Mouse (Mus musculus): Measurements from ENCODE around the gene Mrap. TPM values are rescaled to one million over a fixed set of nuclear protein-coding genes. Genes with fewer than 3 reads are reported as not detected.

Mrap gene
- polyA plus RNA-seq, 1 experiment from 2014 or later = 0.15 TPM

DNA sequence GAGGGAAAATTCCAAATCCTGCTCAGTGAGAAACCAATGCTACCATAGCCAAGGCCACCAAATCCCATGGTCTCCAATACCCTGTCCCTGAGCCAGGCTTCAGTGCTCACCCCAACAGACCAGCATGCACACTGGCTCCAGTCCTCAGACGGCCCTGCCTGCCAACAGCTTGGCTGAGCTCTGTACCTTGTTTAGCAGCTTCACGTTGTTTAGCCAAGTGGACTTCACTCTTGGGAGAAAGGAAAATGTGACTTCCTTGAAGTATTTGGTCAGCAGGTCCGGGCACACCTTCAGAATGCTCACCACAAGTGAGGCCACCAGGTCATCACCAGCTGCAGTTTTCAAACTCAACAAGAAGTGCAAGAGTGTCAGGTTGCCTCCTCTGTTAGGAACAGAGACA is 54.5 kb downstream of the Mrap start:
- no peak overlapping the region for H3K4me3 ChIP-seq (replicated peaks)
- H3K9ac ChIP-seq (replicated peaks) = no peak overlapping the region
- no peaks in the 10 kb centered on the region for H3K27me3 ChIP-seq (replicated peaks)
- ATAC-seq (ENCODE audit: low FRiP score) = no peak
- WGBS = 91% methylated on average over 3 of the region's 3 CpGs
- H3K9me3 ChIP-seq (replicated peaks) = no peaks in the 10 kb centered on the region
- H3K4me2 ChIP-seq = no peak overlapping the region
- H3K27ac ChIP-seq (replicated peaks) = no peak overlapping the region
- peaks cover 91% of the 10 kb centered on the region for H3K36me3 ChIP-seq
- no peaks in the 10 kb centered on the region for H3K4me1 ChIP-seq

DNA sequence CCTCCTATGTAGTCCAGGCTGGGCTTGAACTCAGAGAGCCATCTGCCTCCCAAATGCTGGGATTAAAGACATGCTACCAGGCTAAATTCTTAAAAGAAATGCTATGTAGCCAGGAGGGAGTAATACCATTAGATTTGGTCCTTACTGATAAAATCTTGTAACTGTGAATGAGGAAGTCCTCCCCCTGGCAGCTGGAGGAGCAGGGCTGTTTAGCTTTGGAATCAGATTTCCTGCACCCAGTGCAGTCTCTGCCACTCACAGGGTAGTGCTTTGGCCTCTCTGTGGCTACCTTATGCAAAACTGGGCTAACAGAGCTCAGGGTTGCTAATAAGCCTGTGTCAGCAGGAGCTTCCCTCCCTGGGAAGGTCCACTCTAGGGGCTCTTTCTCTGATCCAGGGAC is 56.7 kb downstream of the Mrap start:
- H3K9me3 ChIP-seq (replicated peaks) = no peaks in the 10 kb centered on the region
- no peak for ATAC-seq (ENCODE audit: low FRiP score)
- peaks cover 88% of the 10 kb centered on the region for H3K36me3 ChIP-seq
- no peak overlapping the region for H3K9ac ChIP-seq (replicated peaks)
- no peak overlapping the region for H3K27ac ChIP-seq (replicated peaks)
- no peak overlapping the region for H3K4me3 ChIP-seq (replicated peaks)
- H3K4me1 ChIP-seq = no peaks in the 10 kb centered on the region
- H3K27me3 ChIP-seq (replicated peaks) = no peaks in the 10 kb centered on the region
- H3K4me2 ChIP-seq = no peak overlapping the region

DNA sequence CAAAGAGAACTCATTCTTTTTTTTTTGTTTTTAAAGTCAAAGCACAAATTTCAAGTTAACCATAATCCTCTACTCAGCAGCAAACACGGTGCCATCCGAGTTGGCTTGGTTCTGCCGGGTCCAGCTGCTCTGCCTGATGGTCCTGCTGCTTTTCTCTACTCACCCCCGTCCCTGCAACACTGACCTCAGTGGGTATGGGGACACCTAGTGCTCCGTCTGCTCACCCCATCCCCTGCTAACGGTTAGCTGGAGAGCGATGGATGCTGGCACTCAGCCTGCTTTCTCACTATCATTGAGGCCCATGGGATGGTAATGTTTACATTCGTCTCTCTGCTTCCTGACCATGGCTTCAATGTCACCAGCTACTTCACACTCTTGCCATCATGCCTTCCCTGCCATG is 60.4 kb downstream of the Mrap start:
- Histone ChIP-seq H3K36me3 (peaks cover 80% of the 10 kb centered on the region), H3K4me1 (no peaks in the 10 kb centered on the region), H3K27ac (replicated peaks) (no peak overlapping the region), H3K4me3 (replicated peaks) (no peak overlapping the region), H3K27me3 (replicated peaks) (no peaks in the 10 kb centered on the region), H3K9me3 (replicated peaks) (no peaks in the 10 kb centered on the region), H3K9ac (replicated peaks) (no peak overlapping the region), H3K4me2 (no peak overlapping the region)
- 91% methylated on average over 8 of the region's 8 CpGs for WGBS
- no peak for ATAC-seq (ENCODE audit: low FRiP score)

DNA sequence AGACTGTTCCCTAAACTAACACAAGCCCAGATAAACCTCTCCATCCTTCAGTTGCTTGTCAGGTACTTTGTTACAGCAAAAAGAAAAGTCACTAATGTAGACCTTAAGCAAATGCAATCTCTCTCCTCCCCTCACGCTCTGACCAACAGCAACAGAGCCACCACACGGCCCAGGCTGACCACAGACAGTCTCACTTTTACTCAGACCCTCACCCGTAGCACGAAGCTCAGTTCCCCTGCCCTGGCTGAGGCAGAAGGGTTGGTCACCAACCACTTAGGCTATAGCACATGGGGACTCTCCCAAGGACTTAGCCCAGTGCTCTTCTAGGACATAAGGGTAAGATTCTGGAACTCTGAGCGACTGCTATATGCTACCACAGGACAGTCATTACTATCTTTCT is 60.8 kb downstream of the Mrap start:
- Histone ChIP-seq H3K4me2 (no peak overlapping the region), H3K27me3 (replicated peaks) (no peaks in the 10 kb centered on the region), H3K4me3 (replicated peaks) (no peak overlapping the region), H3K36me3 (peaks cover 81% of the 10 kb centered on the region), H3K9ac (replicated peaks) (no peak overlapping the region), H3K27ac (replicated peaks) (no peak overlapping the region), H3K9me3 (replicated peaks) (no peaks in the 10 kb centered on the region), H3K4me1 (no peaks in the 10 kb centered on the region)
- ATAC-seq (ENCODE audit: low FRiP score) = no peak
- WGBS = 88% methylated on average over 5 of the region's 5 CpGs

Other genes starting within 250 kb of the Mrap start
- gene Mis18a, start 10.8 kb upstream of the Mrap start, polyA plus RNA-seq (2015; fragmentation: Nextera tagmentation; extraction: Ambion mirVana) = 20.4 and 31.3 TPM in 2 replicates
- gene Urb1, start 72.2 kb downstream of the Mrap start, polyA plus RNA-seq (2015; fragmentation: Nextera tagmentation; extraction: Ambion mirVana) = 8.2 and 8.3 TPM in 2 replicates
- gene Eva1c, start 88.5 kb downstream of the Mrap start, polyA plus RNA-seq (2015; fragmentation: Nextera tagmentation; extraction: Ambion mirVana) = 2.6 and 3.5 TPM in 2 replicates
- 44.4 and 45.1 TPM in 2 replicates for gene Cfap298, start 196.9 kb downstream of the Mrap start, polyA plus RNA-seq (2015; fragmentation: Nextera tagmentation; extraction: Ambion mirVana)